Mouse (Mus musculus): Measurements from ENCODE around the gene B3gat3.

- TF ChIP-seq POLR2A (IDR thresholded peaks at IDR 0.05; ENCODE audit: low read depth, low read length) = no peak
- TF ChIP-seq CTCF (IDR thresholded peaks at IDR 0.05; ENCODE audit: borderline replicate concordance, insufficient read depth, low read length) = no peak
Observed at GRCm38 (mm10) chr19:8967373-8967743, 47.2 kb downstream of the B3gat3 start.

Data from embryonic fibroblast, embryonic 13.5 days (primary cell).